Mouse (Mus musculus) ovary, postnatal 36 days (tissue): ENCODE data around the gene Dqx1.

Experiments
- DNase-seq: peaks from one replicate; pipeline ENCODE4 v3.0.0; 2022; ENCODE audit warnings: low spot score, mixed read lengths

The Dqx1 gene

DNA sequence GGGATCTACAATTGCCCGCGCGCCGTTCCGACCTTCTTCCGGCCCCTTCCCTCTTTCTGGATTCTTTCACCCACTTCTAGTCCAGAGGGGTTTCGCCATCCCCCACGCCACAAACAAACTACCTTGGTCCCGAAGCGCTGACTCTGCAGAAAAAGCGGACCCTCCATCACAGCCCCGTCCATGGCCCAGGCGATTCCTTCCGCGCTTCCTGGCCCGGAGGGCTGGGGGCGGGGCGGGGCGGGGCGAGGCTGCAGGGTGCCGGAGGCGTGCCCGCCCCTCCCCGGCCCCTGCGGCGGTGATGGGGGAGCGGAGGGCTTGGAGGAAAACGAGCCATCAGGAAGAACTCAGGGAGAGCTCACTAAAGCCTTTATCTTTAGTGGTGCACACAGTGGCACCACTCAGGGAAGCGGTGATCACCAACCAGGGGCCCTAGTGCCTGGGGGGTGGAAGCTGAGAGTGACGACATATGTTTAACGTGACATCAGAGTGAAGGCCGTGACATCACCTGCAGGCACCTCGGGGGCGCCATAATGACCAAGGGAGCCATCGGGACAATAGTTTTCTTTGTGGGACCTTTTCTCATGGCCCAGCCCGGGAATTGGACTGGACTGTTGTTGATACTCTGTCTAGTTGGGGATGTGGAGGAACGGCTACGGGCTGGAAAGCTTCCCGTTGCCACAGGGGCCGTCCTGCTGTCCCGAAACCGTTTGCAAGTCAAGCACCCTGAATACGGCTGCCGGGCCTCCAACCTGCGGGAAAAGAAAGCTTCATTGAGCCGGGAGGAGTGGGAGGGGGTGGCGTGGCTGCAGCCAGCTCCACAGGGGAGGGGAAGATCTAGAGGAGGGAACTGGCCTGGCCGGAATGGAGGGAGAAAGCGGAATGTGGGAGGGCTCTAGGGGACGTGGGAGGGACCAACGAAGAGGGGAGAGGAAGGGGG lies 24.1 kb upstream of the Dqx1 start, which contains the start of the genes Dok1 and Loxl3:
Gene Dok1, minus strand, starts transcription at position 223 of the 937 bp plus-strand sequence.
Gene Loxl3, plus strand, starts transcription at position 925 of the 937 bp plus-strand sequence.
- peak; percentile 76 for DNase-seq

DNA sequence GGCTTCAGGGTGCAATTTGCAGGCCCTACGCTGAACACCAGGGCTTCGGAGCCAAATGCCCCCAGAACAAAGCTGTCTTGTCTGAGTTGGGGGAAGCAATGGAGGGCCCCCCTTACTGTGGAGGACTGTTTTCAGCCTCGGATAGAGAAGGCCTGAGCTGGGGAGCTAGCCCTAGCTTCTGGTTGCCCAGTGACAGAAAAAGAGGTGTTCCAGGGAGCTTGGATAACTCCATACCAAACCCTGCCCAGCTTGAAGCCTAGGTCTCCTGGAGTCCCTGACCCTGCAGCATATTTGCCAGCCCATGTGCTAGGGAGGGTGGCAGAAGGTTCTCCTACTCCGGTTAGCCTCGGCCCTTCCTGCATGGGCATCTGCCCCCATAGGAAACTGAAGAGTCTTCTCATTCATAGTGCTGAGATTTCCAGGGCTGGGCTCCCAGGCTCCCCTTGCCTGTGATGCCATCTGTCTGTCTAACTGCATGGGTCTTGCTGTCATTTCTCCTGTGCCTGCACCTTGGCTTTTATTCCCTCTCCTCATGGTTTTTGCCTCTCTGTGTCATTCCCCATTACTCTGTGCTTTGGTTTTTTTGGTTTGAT lies 23.1 kb upstream of the Dqx1 start:
- DNase-seq, result no peak

DNA sequence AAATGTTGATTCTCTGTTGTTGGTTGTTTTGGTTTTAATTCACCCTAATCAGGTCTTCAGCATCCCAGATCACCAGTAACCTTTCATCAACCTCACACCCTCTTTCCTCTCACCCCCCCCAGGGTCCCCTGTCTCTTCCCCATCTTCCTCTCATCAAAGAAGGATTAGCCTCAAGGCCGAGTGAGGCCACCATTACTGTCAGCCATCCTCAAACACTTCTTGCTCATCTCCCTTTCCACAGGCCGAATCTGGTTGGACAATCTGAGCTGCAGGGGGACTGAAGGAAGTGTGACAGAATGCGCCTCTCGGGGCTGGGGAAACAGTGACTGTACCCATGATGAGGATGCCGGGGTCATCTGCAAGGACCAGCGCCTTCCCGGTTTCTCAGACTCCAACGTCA lies 20.5 kb upstream of the Dqx1 start:
- no peak for DNase-seq

DNA sequence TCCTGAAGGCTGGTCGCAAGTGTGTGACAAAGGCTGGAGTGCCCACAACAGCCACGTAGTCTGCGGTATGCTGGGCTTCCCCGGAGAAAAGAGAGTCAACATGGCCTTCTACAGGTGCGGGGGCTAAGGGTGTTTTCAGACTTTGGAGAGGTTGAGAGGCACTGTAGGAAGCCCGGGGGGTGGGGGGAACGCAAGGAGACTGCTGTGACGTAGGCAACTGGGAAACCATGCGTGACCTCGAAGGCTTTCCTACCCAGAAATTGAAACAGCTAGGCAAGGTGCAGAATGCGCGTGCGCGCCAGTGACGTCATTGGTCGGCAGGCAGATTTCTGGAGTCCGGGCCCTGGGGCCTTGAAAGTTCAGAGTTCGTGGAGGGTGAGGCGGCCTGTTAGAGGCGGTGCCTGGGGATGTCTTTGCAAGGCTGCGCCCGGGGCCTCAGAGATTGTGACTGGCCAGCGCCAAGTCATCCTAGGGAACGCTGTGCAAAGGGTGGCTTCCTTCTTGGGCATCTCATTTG lies 19.1 kb upstream of the Dqx1 start:
- DNase-seq, result peak; percentile 86

DNA sequence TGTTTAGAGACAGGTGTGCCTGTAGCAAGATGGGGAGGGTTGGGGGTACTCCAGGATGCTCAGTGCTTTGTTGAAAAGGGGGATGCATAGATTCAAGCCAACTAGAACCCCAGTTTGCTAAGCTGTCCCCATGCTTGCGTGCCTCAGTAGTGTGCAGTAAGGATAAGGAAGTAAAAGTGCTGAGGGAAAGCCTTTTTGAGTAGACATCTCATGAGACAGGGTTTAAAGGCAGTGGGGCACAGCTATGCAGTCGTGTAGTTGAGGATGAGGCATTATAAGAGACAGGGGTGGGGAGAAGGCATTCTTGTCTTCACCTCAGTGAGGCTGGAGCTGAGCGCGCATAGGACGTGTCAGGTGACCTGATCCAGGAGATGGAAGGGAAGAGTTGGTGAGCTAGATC lies 17.0 kb upstream of the Dqx1 start:
- DNase-seq, result no peak

DNA sequence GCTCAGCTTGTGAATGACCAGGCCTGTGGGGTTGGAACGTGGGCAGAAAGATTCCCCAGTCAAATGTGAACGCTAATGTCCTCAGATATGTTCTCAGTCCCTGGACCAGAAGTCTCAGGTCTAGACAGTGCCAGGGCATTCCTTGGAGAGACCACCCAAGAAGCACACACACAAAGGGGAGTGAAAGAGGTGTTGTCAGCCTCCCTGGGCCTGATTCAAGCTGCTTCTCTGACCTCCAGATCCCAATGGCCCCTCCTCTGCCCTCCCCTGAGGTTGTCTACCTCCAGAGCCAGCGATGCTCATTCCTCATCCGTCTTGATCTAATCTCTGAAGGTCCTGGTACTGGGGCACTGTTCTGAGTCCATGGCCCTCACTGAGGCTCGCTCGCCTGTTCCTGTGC lies 14.1 kb upstream of the Dqx1 start:
- DNase-seq, result no peak

DNA sequence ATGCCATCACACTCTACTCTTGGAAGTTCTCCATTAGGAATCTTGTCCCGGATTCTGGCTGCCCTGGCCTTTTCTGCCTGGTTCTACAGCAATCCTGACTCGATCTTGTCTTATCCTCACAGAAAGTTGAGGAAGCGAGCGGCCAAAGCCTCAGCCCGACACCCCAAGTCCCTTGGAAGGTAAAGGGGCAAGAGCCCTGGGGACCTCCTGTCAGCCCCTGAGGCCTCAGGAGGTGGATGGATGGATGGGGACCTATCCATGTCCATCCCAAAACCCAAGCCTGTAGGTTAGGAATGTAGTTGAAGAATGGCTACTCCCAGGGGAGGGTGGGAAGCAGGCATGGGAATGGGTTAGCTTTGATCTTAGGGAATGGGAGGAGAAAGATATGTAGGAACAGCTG lies 13.7 kb upstream of the Dqx1 start:
- DNase-seq, result no peak

DNA sequence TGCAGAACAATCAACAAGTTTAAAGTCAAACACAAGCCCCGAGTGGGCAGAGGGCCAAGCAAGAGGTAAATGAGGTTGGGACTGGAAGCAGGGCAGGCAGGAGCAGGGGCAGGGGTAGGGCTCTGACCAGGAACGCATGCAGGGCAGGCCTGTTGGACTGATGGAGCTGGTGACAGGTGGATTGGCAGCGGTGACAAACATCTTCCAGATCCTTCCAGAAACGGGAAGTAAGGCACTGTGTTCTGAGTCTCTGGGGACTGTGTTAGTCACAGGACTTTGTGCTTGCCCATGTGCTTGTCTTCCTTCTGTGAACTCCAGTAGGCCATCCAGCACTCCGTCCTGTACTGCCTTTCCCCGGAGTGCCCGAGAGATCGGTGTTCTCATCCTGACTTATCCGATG lies 12.9 kb upstream of the Dqx1 start:
- DNase-seq, result no peak

DNA sequence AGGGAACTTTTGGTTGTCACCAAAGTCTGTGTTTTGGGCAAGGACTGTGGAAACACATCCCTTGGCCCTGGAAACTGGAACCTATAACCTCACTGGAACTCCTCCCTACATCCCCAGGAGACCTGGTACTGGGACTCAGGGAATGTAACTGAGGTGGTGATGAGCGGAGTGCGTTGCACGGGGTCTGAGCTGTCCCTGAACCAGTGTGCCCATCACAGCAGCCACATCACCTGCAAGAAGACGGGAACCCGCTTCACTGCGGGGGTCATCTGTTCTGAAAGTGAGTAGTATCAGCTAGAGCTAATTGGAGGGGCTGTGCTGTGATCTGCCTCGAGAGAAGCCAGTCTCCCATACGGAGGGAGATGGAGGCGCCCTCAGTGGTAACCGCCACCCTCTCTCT lies 8.3 kb upstream of the Dqx1 start:
- DNase-seq, result no peak

DNA sequence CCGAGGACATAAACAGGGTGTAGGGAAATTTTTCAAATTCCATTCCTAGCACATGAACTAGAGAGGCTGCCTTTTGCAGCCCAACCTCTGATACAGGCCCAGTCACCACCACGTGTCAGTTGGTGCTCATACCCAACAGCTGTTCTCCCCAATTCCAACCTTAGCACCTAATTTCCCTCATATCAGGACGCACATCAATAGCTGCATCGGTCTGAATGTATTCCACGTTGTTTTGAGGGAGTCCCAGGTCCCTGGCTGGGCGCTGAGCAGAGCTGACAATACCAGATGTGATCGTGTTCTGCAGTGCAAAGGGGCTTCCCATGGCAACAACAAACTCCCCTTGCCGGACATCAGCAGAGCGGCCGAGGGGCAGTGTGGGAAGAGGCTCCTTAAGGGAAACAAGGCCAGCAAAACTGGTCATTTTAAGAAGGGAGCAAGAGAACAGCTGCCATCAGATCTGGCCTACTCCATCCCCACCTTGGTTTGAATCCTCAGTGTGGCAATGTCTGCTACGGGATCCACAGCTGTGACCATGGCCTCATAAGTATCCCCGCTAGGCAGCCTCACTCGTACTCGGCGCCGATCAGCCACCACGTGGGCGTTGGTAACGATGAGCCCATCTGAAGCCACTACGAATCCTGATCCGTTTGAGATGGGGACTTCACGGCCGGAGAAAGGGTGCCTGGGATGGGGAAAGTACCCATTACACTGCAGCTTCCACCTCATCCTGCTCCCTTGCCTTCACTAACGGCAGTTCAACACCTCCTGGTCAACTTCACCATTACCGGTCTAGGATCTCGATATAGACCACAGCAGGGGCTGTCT lies 4.3 kb upstream of the Dqx1 start:
- peak; percentile 30 for DNase-seq

DNA sequence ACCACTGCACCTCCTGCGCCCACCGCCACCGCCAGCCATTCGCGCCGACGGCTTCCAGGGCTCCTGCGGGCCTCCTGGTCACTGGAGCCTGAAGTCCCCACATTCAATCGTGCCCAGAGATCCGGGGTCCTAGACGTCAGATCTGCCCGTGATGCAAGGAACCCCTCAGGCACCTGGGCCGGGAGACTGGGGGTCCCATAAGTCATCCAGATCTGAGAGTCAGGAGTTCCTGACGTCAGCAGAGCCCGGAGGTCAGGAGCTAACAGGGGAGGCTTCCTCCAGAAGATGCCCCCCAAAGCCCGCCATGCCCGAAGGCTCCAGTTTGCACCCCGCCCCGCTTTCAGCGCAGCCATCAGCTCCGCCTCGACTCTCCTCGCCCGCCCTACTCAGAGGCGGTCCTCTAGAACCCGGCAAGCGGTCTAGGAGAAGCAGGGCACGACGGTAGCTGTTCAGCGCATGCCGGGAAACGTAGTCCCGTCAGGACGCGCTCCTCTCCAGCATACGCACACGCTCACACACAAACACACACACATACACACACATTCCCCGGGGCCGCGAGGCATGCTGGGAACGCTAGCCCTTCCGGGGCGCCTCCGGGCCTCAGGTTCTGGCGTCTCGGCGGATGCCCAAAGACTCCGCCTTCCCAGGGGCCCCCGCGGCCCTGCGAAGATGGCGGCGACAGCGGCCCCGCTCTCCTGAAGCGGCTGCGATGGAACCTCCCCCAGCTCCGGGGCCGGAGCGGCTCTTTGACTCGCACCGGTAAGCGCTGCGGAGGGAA lies 3.4 kb upstream of the Dqx1 start, which contains the start of gene Aup1:
Gene Aup1, plus strand, starts transcription at position 448 of the 778 bp plus-strand sequence.
- DNase-seq, result peak; percentile 96

DNA sequence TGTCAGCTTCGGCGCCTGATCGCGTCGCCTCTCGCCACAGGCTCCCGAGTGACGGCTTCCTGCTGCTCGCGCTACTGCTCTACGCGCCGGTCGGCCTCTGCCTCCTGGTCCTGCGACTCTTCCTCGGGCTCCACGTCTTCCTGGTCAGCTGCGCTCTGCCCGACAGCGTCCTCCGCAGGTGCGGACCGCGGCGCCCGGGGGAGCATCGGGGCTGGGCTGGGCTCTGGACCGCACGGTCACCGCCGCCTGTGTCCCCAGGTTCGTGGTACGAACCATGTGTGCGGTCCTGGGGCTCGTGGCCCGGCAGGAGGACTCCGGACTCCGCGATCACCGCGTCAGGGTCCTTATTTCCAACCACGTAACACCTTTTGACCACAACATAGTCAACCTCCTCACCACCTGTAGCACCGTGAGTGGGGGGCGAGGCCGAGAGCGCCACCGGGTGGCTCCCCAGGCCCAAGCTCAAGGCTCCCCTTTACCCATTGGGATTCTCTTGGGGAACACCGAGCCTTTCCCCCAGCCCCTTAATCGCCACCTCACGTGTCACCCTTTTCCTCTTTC lies 2.7 kb upstream of the Dqx1 start, which contains the start of gene Htra2:
Gene Htra2, minus strand, starts transcription at position 403 of the 561 bp plus-strand sequence.
- no peak for DNase-seq

DNA sequence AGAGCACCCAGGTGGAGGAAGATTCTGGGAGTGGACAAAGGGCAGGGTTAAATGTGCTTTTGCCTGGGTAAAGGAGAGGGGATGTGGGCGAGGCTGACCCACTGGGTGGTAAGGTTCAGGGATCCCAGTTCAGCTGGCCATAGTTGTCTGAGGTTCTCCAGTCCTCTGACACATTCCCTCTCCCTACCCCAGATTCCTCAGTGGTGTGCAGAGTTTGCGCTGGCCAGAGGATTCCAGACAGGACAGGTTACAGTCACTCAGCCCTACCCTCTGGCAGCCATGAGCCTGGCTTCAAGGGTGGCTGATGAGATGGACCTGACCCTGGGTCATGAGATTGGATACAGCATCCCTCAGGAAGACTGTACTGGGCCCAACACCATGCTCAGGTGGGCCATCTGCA lies 1.1 kb downstream of the Dqx1 start:
- no peak for DNase-seq

DNA sequence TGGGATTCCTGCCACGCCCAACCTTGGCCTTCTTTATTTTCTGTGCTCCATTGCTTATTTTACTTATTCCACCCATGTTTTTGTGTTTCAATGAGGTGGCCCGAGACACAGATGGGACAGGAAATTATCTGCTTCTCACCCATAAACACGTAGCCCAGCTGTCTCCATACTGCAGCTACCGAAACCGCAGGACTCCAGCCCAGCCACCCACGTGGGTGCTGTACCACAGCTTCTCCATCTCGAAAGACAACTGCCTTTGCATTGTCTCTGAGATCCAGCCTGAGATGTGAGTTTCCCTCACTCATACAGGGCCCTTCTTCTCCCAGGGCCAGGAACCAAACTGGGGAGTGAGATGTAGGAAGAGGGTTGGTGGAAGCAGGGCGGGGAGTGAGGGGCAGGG lies 8.4 kb downstream of the Dqx1 start:
- no peak for DNase-seq

DNA sequence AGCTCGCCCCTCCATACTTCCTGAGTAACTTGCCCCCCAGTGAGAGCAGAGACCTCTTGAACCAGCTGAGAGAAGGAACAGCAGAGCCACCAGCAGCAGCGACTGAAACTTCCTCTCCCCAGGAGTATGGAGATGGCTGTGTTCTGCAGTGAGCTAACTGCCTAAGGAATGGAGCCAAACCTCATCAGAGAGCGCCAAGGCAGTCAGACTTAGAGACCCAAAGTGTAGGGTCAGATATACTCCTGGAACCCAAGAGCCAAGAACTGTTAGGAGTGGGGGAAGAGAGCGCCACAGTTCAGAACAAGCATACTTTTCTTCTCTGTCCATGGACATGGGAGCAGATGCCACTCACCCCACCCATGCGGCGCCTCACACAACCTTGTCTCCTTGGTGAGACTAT lies 8.8 kb downstream of the Dqx1 start:
- no peak for DNase-seq

DNA sequence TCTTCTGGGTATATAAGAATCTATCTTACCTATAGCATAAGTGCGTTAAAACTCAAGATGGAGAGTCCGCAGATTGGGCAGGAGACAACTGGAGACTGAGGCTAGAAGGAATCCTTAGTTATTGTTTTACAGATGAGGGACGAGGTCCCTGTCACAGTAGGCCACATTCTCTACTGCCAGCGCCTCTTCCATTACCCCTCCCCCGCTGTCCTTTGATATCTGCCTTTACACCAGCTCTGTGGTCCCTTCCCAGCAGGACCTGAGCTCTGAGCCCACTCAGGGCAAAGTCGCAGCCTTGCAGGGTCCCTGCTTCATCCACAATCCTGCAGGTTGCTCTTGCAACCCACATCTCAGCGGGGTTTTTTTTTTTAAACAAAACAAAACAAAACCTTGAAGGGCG lies 10.6 kb downstream of the Dqx1 start:
- DNase-seq, result no peak

DNA sequence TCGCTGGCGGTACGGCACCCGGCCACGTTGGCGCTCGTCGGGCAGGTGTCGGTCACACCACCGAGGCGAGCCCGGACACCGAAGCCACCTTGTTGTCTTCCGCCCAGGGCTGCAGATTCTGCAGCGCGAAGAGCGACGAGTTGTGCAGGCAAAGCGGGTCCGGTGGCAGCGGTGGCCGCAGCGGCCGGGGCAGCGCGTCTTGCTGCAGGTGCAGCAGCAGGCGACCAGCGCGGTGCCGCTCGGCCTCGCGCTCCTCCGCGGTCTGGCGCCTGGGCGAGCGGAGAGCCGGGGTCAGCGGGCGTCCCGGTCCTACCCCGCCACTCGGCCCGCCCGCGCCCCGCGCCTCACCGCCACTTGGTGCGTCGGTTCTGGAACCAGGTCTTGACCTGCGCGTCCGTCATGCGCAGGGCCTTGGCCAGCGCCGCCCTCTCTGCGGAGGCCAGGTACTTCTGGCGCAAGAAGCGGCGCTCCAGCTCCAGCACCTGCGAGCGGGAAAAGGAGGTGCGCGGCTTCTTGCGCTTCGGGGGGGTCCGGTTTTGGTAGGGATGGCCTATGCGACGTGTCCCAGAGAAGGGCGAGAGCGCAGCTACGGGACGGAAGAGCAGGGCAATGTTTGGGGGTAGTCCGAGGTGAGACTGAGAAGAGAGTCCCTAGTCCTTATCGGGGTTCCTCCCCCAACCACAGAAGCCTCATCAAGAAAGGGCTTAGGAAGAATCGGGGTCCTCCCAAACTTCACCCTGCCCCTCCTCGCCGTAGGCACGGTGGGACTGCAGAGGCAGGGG lies 11.3 kb downstream of the Dqx1 start:
- DNase-seq, result no peak

DNA sequence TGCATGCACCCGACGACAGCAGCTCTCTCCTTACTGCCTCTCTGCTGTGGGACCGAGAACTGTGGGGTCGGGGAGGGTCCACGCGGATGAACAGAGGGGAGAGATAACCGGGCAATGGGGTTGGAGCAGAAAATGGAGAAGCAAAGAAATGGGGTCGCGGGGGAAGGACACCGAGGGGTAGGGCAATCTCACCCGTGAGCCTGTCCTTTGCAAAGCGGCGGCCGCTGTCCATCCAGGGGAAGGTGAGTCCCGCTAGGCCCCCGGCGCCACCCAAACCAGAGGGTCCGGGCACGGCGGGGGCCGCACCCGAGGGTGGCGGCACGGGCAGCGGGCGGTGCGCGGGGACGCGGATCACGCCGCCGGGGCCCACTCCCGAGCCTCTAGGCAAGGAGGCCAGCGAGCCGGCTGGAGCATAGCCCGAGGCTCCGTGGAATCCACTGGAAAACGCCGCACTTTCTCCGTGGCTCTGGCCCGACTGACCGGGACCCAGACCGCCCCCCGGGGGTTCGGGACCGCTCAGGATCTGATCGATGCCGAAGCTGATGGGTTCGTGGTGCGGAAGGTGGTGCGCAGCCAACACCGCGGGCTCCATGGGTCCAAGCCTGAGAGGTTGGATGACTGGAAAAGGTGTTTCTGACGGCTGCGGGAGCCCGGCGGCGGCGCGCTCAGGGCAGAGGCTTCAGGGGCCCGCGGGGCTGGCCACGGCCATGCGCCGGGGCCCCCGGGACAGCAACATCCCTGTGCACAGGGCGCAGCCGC lies 12.0 kb downstream of the Dqx1 start:
- DNase-seq, result no peak

DNA sequence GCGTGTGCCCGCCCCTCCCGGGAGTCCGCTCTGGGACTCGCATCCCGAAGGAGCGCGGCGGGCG lies 12.4 kb downstream of the Dqx1 start, which contains the start of gene Tlx2:
Gene Tlx2, minus strand, starts transcription at position 47 of the 64 bp plus-strand sequence.
- DNase-seq, result no peak
